Mouse (Mus musculus) hindbrain, embryonic 14.5 days (tissue): ENCODE measurements at regions not wholly inside any gene's neighbourhood (a gene's known extent, or its start where the extent isn't known, plus 50 kb on each side); places are given as distances from the start of the nearest gene placed in this dataset.

Source experiments
- ATAC-seq: fragments of 200-750 bp; cut with Nextera tagmentation; 2 replicates; pipeline ENCODE4 v1.8.0; 2017; ENCODE audit warnings: moderate number of reproducible peaks, mild to moderate bottlenecking, moderate TSS enrichment, moderate library complexity; ENCODE audit not compliant: low FRiP score
- DNase-seq: peaks from one replicate; pipeline ENCODE4 v3.0.0-alpha.2; 2015; ENCODE audit warnings: low spot score
- H3K27ac ChIP-seq: fragments of 300-500 bp; sonication (generic); 2 replicates; pipeline ENCODE4 v1.5.1; 2014; ENCODE audit warnings: mild to moderate bottlenecking, moderate library complexity
- H3K27me3 ChIP-seq: fragments of 300-500 bp; sonication (generic); 2 replicates; pipeline ENCODE4 v1.6.1; 2014; ENCODE audit warnings: mild to moderate bottlenecking, low read length, mixed read lengths; ENCODE audit not compliant: control insufficient read depth, insufficient read depth
- H3K36me3 ChIP-seq: fragments of 300-500 bp; sonication (generic); replicated peaks from 2 replicates; pipeline ENCODE4 v1.6.1; 2014; ENCODE audit not compliant: control insufficient read depth, insufficient read depth
- H3K4me1 ChIP-seq: fragments of 300-500 bp; sonication (generic); replicated peaks from 2 replicates; pipeline ENCODE4 v1.6.1; 2014; ENCODE audit warnings: antibody characterized with exemption, low read length, mixed read lengths; ENCODE audit not compliant: control insufficient read depth, insufficient read depth
- H3K4me2 ChIP-seq: fragments of 300-500 bp; sonication (generic); replicated peaks from 2 replicates; pipeline ENCODE4 v1.6.1; 2014; ENCODE audit warnings: mild to moderate bottlenecking, moderate library complexity
- H3K4me3 ChIP-seq: fragments of 300-500 bp; sonication (generic); replicated peaks from 2 replicates; pipeline ENCODE4 v1.5.1; 2014; ENCODE audit warnings: mild to moderate bottlenecking, low read length
- H3K9ac ChIP-seq: fragments of 300-500 bp; sonication (generic); 2 replicates; pipeline ENCODE4 v1.6.1; 2014
- H3K9me3 ChIP-seq: fragments of 300-500 bp; sonication (generic); 2 replicates; pipeline ENCODE4 v1.6.1; 2016; ENCODE audit warnings: low read length; ENCODE audit not compliant: control insufficient read depth
- WGBS: fragments of 180-500 bp; shearing (Covaris S2); extraction: QIAGEN DNeasy Blood & Tissue Kit; methylation state at CpG from one replicate; pipeline ENCODE4 v1.1.7; 2014; 5-methylcytosine and 5-hydroxymethylcytosine counted together

GRCm38 (mm10) chr13:107506832-107507231 lies 484.9 kb upstream of the Kif2a start:
- H3K4me1 ChIP-seq: peaks cover 10% of the 10 kb centered on the region; the same call in 1 of the 2 replicates
- ATAC-seq (no peak), DNase-seq (no peak)
- H3K4me2 ChIP-seq: no peak overlapping the region
- no peak overlapping the region for H3K27ac ChIP-seq
- H3K36me3 ChIP-seq: no peaks in the 10 kb centered on the region
- 79% methylated on average over 4 of the region's 4 CpGs for WGBS
- no peak overlapping the region for H3K9ac ChIP-seq
- no peaks in the 10 kb centered on the region for H3K27me3 ChIP-seq
- no peaks in the 10 kb centered on the region for H3K9me3 ChIP-seq
- no peak overlapping the region for H3K4me3 ChIP-seq

GRCm38 (mm10) chr13:107505318-107505717 lies 483.4 kb upstream of the Kif2a start:
- H3K27ac ChIP-seq: no peak overlapping the region
- H3K4me3 ChIP-seq: no peak overlapping the region
- no peaks in the 10 kb centered on the region for H3K36me3 ChIP-seq
- ATAC-seq (no peak), DNase-seq (no peak)
- no peak overlapping the region for H3K4me2 ChIP-seq
- no peak overlapping the region for H3K9ac ChIP-seq
- peaks cover 10% of the 10 kb centered on the region; the same call in 1 of the 2 replicates for H3K4me1 ChIP-seq
- H3K9me3 ChIP-seq: no peaks in the 10 kb centered on the region
- H3K27me3 ChIP-seq: no peaks in the 10 kb centered on the region

- H3K4me1 ChIP-seq: peaks cover 10% of the 10 kb centered on the region; the same call in 1 of the 2 replicates
- ATAC-seq (no peak), DNase-seq (no peak)
- H3K27ac ChIP-seq: no peak overlapping the region
- no peak overlapping the region for H3K4me2 ChIP-seq
- H3K9ac ChIP-seq: no peak overlapping the region
- 38% methylated on average over 7 of the region's 7 CpGs for WGBS
- no peaks in the 10 kb centered on the region for H3K9me3 ChIP-seq
- H3K27me3 ChIP-seq: no peaks in the 10 kb centered on the region
- no peaks in the 10 kb centered on the region for H3K36me3 ChIP-seq
- no peak overlapping the region for H3K4me3 ChIP-seq
Measured at GRCm38 (mm10) chr13:107502261-107502660, 480.3 kb upstream of the Kif2a start.

- Histone ChIP-seq H3K9me3 (no peaks in the 10 kb centered on the region), H3K4me3 (no peak overlapping the region), H3K4me1 (peaks cover 10% of the 10 kb centered on the region; the same call in 1 of the 2 replicates), H3K27ac (no peak overlapping the region), H3K9ac (no peak overlapping the region), H3K36me3 (no peaks in the 10 kb centered on the region), H3K4me2 (no peak overlapping the region), H3K27me3 (no peaks in the 10 kb centered on the region)
- 73% methylated on average over 12 of the region's 12 CpGs for WGBS
- no peak for ATAC-seq
- DNase-seq: no peak
Measured at GRCm38 (mm10) chr13:107500776-107501489, 479.0 kb upstream of the Kif2a start.

DNA sequence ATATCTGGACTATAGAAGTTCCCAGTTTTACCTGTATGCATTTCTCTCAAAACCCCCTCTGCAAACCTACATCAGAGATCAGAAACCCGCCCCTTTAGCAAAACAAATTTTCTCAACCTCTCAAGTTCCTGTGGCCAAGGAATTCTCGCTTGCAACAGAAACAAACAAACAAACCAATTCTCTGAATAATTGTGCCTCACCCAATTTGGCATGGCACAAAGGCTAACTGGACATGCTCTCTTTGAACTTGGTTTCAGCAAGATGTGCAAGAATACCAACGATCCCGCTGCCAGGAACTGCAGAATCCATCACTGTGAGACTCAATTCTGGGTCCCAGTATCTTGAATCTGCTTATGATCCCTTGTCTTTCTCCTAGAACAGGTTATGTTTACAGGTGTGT lies 477.4 kb upstream of the Kif2a start:
- DNase-seq (no peak), ATAC-seq (no peak)
- H3K9ac ChIP-seq: no peak overlapping the region
- H3K4me1 ChIP-seq: peaks cover 10% of the 10 kb centered on the region; the same call in 1 of the 2 replicates
- H3K27me3 ChIP-seq: no peaks in the 10 kb centered on the region
- no peak overlapping the region for H3K4me2 ChIP-seq
- WGBS: 81% methylated on average over 4 of the region's 4 CpGs
- H3K36me3 ChIP-seq: no peaks in the 10 kb centered on the region
- no peak overlapping the region for H3K27ac ChIP-seq
- H3K9me3 ChIP-seq: no peaks in the 10 kb centered on the region
- H3K4me3 ChIP-seq: no peak overlapping the region

- no peaks in the 10 kb centered on the region for H3K4me1 ChIP-seq
- no peak for ATAC-seq
- no peak overlapping the region for H3K27ac ChIP-seq
- no peak overlapping the region for H3K9ac ChIP-seq
- no peaks in the 10 kb centered on the region for H3K27me3 ChIP-seq
- H3K36me3 ChIP-seq: no peaks in the 10 kb centered on the region
- no peaks in the 10 kb centered on the region for H3K9me3 ChIP-seq
- H3K4me2 ChIP-seq: no peak overlapping the region
- 65% methylated on average over 6 of the region's 6 CpGs for WGBS
- no peak overlapping the region for H3K4me3 ChIP-seq
- no peak for DNase-seq
Measured at GRCm38 (mm10) chr13:107495161-107495732, 473.3 kb upstream of the Kif2a start.

DNA sequence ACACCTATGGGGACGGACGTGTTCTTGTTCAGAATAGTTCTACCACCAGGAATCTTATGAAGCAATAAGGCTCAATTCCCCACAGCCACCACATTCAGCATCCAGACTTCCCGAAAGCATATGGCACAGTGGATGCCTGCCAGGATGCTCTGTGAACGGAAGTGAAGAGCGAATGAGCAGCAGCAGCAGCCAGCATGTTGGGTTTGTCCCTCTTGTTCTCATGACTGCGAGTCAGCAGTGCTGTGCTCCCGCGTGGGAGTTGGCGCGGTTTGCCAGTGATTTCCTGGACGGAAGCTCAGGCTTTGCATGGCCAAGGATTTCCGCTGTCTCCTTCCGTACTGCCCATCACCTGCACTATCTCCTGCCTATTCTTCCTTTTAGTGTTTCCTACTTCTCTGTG lies 471.8 kb upstream of the Kif2a start:
- DNase-seq (peak; percentile 71), ATAC-seq (peak; percentile 40; the same call in 1 of the 2 replicates)

GRCm38 (mm10) chr13:107492448-107492847 lies 470.5 kb upstream of the Kif2a start:
- Histone ChIP-seq H3K27me3 (no peaks in the 10 kb centered on the region), H3K4me1 (no peaks in the 10 kb centered on the region), H3K36me3 (no peaks in the 10 kb centered on the region), H3K27ac (no peak overlapping the region), H3K4me3 (no peak overlapping the region), H3K9ac (no peak overlapping the region), H3K4me2 (no peak overlapping the region), H3K9me3 (no peaks in the 10 kb centered on the region)
- DNase-seq (no peak), ATAC-seq (no peak)
- 86% methylated on average over 4 of the region's 4 CpGs for WGBS

More for the DNA sequence above, 471.8 kb upstream of the Kif2a start:
- Histone ChIP-seq H3K4me3 (no peak overlapping the region), H3K27ac (no peak overlapping the region), H3K4me1 (no peaks in the 10 kb centered on the region), H3K36me3 (no peaks in the 10 kb centered on the region), H3K9me3 (no peaks in the 10 kb centered on the region), H3K4me2 (no peak overlapping the region), H3K27me3 (no peaks in the 10 kb centered on the region), H3K9ac (no peak overlapping the region)
- WGBS: 74% methylated on average over 13 of the region's 13 CpGs

DNA sequence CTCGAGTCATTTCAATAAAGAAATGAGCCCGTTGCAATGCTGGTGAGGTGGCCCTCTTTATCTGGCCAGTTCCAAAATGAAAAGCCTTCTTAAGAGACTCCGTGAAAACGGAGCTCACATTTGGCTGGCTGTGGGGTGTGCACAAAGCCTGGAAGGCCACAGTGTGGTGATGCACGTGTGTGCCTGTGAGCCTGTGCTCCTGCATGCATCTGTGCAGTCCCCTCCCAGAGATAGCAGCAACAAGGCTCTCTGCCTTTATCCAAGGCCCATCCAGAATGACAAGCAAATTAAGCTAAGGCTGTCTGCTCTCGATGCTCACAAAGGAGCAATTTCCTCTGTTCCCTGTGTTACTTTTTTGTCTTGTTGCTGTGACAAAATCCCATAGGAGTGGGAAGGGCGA lies 469.5 kb upstream of the Kif2a start:
- Histone ChIP-seq H3K4me3 (no peak overlapping the region), H3K27me3 (no peaks in the 10 kb centered on the region), H3K9me3 (no peaks in the 10 kb centered on the region), H3K9ac (no peak overlapping the region), H3K27ac (no peak overlapping the region), H3K36me3 (no peaks in the 10 kb centered on the region), H3K4me2 (no peak overlapping the region), H3K4me1 (no peaks in the 10 kb centered on the region)
- 0 out of 2 replicates have a peak, but pooled peaks have one; percentile 37 for ATAC-seq
- WGBS: 35% methylated on average over 7 of the region's 7 CpGs
- no peak for DNase-seq
